Mouse (Mus musculus): Measurements from ENCODE around the gene E2f2. TPM values are rescaled to one million over a fixed set of nuclear protein-coding genes. Genes with fewer than 3 reads are reported as not detected.
A peak's percentile ranks its signal among the peaks of the same experiment; 100 is the strongest.

E2f2 gene
- polyA plus RNA-seq, 1 experiment from 2014 or later, result 63.4 TPM

- 0 out of 2 replicates have a peak overlapping the region, but pooled peaks have one; percentile 36 for H3K27ac ChIP-seq
- 77% methylated on average over 8 of the region's 8 CpGs for WGBS (ENCODE audit: insufficient replicate concordance)
- H3K4me3 ChIP-seq, result no peak overlapping the region
- H3K27me3 ChIP-seq (replicated peaks), result peaks cover 10% of the 10 kb centered on the region; the same call in 1 of the 2 replicates
- H3K4me2 ChIP-seq, result no peak overlapping the region
- H3K36me3 ChIP-seq, result no peaks in the 10 kb centered on the region
- no peak for ATAC-seq
- H3K9ac ChIP-seq, result no peak overlapping the region
- H3K4me1 ChIP-seq, result peaks cover 10% of the 10 kb centered on the region
- no peaks in the 10 kb centered on the region for H3K9me3 ChIP-seq (replicated peaks)
Measured at GRCm38 (mm10) chr4:136164981-136165380, 7.2 kb upstream of the E2f2 start.

- H3K4me1 ChIP-seq, result peaks cover 25% of the 10 kb centered on the region
- H3K4me2 ChIP-seq, result no peak overlapping the region
- no peaks in the 10 kb centered on the region for H3K9me3 ChIP-seq (replicated peaks)
- no peak for ATAC-seq
- no peaks in the 10 kb centered on the region for H3K36me3 ChIP-seq
- no peak overlapping the region for H3K9ac ChIP-seq
- 68% methylated on average over 3 of the region's 3 CpGs for WGBS (ENCODE audit: insufficient replicate concordance)
- H3K4me3 ChIP-seq, result no peak overlapping the region
- peaks cover 10% of the 10 kb centered on the region; the same call in 1 of the 2 replicates for H3K27me3 ChIP-seq (replicated peaks)
- H3K27ac ChIP-seq, result no peak overlapping the region
Measured at GRCm38 (mm10) chr4:136167701-136168100, 4.5 kb upstream of the E2f2 start.

GRCm38 (mm10) chr4:136170401-136170800 is 1.8 kb upstream of the E2f2 start:
- peaks cover 39% of the 10 kb centered on the region for H3K4me1 ChIP-seq
- peak overlapping the region; percentile 93; the same call in 1 of the 2 replicates for H3K27ac ChIP-seq
- no peaks in the 10 kb centered on the region for H3K9me3 ChIP-seq (replicated peaks)
- peaks cover 16% of the 10 kb centered on the region for H3K36me3 ChIP-seq
- H3K4me2 ChIP-seq, result no peak overlapping the region; the same call in 1 of the 2 replicates
- H3K4me3 ChIP-seq, result no peak overlapping the region
- 77% methylated on average over 4 of the region's 4 CpGs for WGBS (ENCODE audit: insufficient replicate concordance)
- no peak for ATAC-seq
- H3K9ac ChIP-seq, result peak overlapping the region; percentile 100
- H3K27me3 ChIP-seq (replicated peaks), result peaks cover 4% of the 10 kb centered on the region; the same call in 1 of the 2 replicates

- H3K9me3 ChIP-seq (replicated peaks), result no peaks in the 10 kb centered on the region
- peak overlapping the region; percentile 100 for H3K9ac ChIP-seq
- H3K4me1 ChIP-seq, result peaks cover 49% of the 10 kb centered on the region
- H3K4me2 ChIP-seq, result peak overlapping the region; percentile 91
- peaks cover 26% of the 10 kb centered on the region for H3K36me3 ChIP-seq
- H3K27me3 ChIP-seq (replicated peaks), result peaks cover 4% of the 10 kb centered on the region; the same call in 1 of the 2 replicates
- peak overlapping the region; percentile 84 for H3K4me3 ChIP-seq
- WGBS (ENCODE audit: insufficient replicate concordance), result 34% methylated on average over 12 of the region's 12 CpGs
- no peak for ATAC-seq
- H3K27ac ChIP-seq, result peak overlapping the region; percentile 93
Measured at GRCm38 (mm10) chr4:136171455-136171854, 739 bp upstream of the E2f2 start.

GRCm38 (mm10) chr4:136172542-136173209 is 482 bp downstream of the E2f2 start:
- peaks cover 62% of the 10 kb centered on the region for H3K4me1 ChIP-seq

GRCm38 (mm10) chr4:136173210-136173715 is 1.1 kb downstream of the E2f2 start:
- Histone ChIP-seq H3K9ac (peak overlapping the region; percentile 100), H3K27ac (peak overlapping the region; percentile 99), H3K4me3 (peak overlapping the region; percentile 84), H3K36me3 (peaks cover 40% of the 10 kb centered on the region), H3K4me2 (peak overlapping the region; percentile 91), H3K4me1 (peaks cover 68% of the 10 kb centered on the region), H3K9me3 (replicated peaks) (no peaks in the 10 kb centered on the region), H3K27me3 (replicated peaks) (no peaks in the 10 kb centered on the region; the same call in 1 of the 2 replicates)
- 3% methylated on average over 14 of the region's 14 CpGs for WGBS (ENCODE audit: insufficient replicate concordance)
- no peak for ATAC-seq

More at GRCm38 (mm10) chr4:136172542-136173209, 482 bp downstream of the E2f2 start:
- WGBS (ENCODE audit: insufficient replicate concordance), result under 1% methylated on average over 67 of the region's 67 CpGs
- Histone ChIP-seq H3K27ac (peak overlapping the region; percentile 99), H3K4me2 (peak overlapping the region; percentile 91), H3K4me3 (peak overlapping the region; percentile 84), H3K9ac (peak overlapping the region; percentile 100), H3K9me3 (replicated peaks) (no peaks in the 10 kb centered on the region), H3K36me3 (peaks cover 38% of the 10 kb centered on the region), H3K27me3 (replicated peaks) (no peaks in the 10 kb centered on the region; the same call in 1 of the 2 replicates)
- ATAC-seq, result no peak

- no peaks in the 10 kb centered on the region; the same call in 1 of the 2 replicates for H3K27me3 ChIP-seq (replicated peaks)
- H3K9ac ChIP-seq, result peak overlapping the region; percentile 100
- 44% methylated on average over 13 of the region's 13 CpGs for WGBS (ENCODE audit: insufficient replicate concordance)
Measured at GRCm38 (mm10) chr4:136174216-136175193, 2.3 kb downstream of the E2f2 start.

GRCm38 (mm10) chr4:136176022-136176552 is 3.9 kb downstream of the E2f2 start:
- H3K9me3 ChIP-seq (replicated peaks), result no peaks in the 10 kb centered on the region
- peak overlapping the region; percentile 99 for H3K27ac ChIP-seq
- ATAC-seq, result no peak
- H3K27me3 ChIP-seq (replicated peaks), result no peaks in the 10 kb centered on the region
- H3K36me3 ChIP-seq, result peaks cover 69% of the 10 kb centered on the region
- WGBS (ENCODE audit: insufficient replicate concordance), result 70% methylated on average over 10 of the region's 10 CpGs
- peak overlapping the region; percentile 91 for H3K4me2 ChIP-seq
- H3K9ac ChIP-seq, result peak overlapping the region; percentile 100
- peak overlapping the region; percentile 84 for H3K4me3 ChIP-seq
- H3K4me1 ChIP-seq, result peaks cover 86% of the 10 kb centered on the region

More at GRCm38 (mm10) chr4:136174216-136175193, 2.3 kb downstream of the E2f2 start:
- no peaks in the 10 kb centered on the region for H3K9me3 ChIP-seq (replicated peaks)
- H3K4me1 ChIP-seq, result peaks cover 80% of the 10 kb centered on the region
- peak; percentile 82 for ATAC-seq
- H3K4me3 ChIP-seq, result peak overlapping the region; percentile 84
- peak overlapping the region; percentile 99 for H3K27ac ChIP-seq
- H3K36me3 ChIP-seq, result peaks cover 53% of the 10 kb centered on the region
- H3K4me2 ChIP-seq, result peak overlapping the region; percentile 91

- H3K9me3 ChIP-seq (replicated peaks), result no peaks in the 10 kb centered on the region
- H3K36me3 ChIP-seq, result peaks cover 80% of the 10 kb centered on the region
- H3K4me3 ChIP-seq, result peak overlapping the region; percentile 84
- H3K4me1 ChIP-seq, result peaks cover 89% of the 10 kb centered on the region
- no peaks in the 10 kb centered on the region for H3K27me3 ChIP-seq (replicated peaks)
- peak overlapping the region; percentile 100 for H3K9ac ChIP-seq
- H3K27ac ChIP-seq, result peak overlapping the region; percentile 99
- WGBS (ENCODE audit: insufficient replicate concordance), result 16% methylated on average over 8 of the region's 8 CpGs
- peak overlapping the region; percentile 91 for H3K4me2 ChIP-seq
- ATAC-seq, result no peak
Measured at GRCm38 (mm10) chr4:136177244-136177611, 5.0 kb downstream of the E2f2 start.

GRCm38 (mm10) chr4:136177612-136178474 is 5.6 kb downstream of the E2f2 start:
- Histone ChIP-seq H3K27me3 (replicated peaks) (no peaks in the 10 kb centered on the region), H3K4me1 (peaks cover 91% of the 10 kb centered on the region), H3K27ac (peak overlapping the region; percentile 99), H3K36me3 (peaks cover 86% of the 10 kb centered on the region), H3K9me3 (replicated peaks) (no peaks in the 10 kb centered on the region), H3K9ac (peak overlapping the region; percentile 100), H3K4me2 (peak overlapping the region; percentile 91), H3K4me3 (peak overlapping the region; percentile 84)
- peak; percentile 88 for ATAC-seq
- WGBS (ENCODE audit: insufficient replicate concordance), result 6% methylated on average over 11 of the region's 11 CpGs
